Mouse (Mus musculus): ENCODE results near the gene Tmem88b.
"Not testable (repeated sequence)": the region's sequence is repeated elsewhere in the genome, so short reads cannot be mapped to it uniquely, and the experiment has no call there.

Gene Tmem88b

GRCm38 (mm10) chr4:155785819-155786218, at the start of gene Tmem88b:
Gene Tmem88b, minus strand, starts transcription at chr4:155785874.
- DNase-seq, result no peak

- DNase-seq, result peak; percentile 57 to 66
Observed at GRCm38 (mm10) chr4:155833836-155834235, 48.2 kb upstream of the Tmem88b start.

GRCm38 (mm10) chr4:155833234-155833633, 47.6 kb upstream of the Tmem88b start:
- no peak for DNase-seq

GRCm38 (mm10) chr4:155832321-155832720, 46.6 kb upstream of the Tmem88b start:
- DNase-seq, result no peak

- DNase-seq, result peak in 1 of 2 experiments; percentile 36
Observed at GRCm38 (mm10) chr4:155831831-155832230, 46.2 kb upstream of the Tmem88b start.

- peak; percentile 96 for DNase-seq
Observed at GRCm38 (mm10) chr4:155831205-155831766, 45.6 kb upstream of the Tmem88b start, which contains the start of gene Aurkaip1. Gene Aurkaip1, plus strand, starts transcription at chr4:155831272.

GRCm38 (mm10) chr4:155830596-155830995, 44.9 kb upstream of the Tmem88b start:
- no peak for DNase-seq

- DNase-seq, result no peak
Observed at GRCm38 (mm10) chr4:155829866-155830265, 44.2 kb upstream of the Tmem88b start.

- DNase-seq, result no peak
Observed at GRCm38 (mm10) chr4:155823443-155823842, 37.8 kb upstream of the Tmem88b start.

- DNase-seq, result no peak
Observed at GRCm38 (mm10) chr4:155821025-155821424, 35.4 kb upstream of the Tmem88b start.

- no peak for DNase-seq
Observed at GRCm38 (mm10) chr4:155817533-155817932, 31.9 kb upstream of the Tmem88b start.

GRCm38 (mm10) chr4:155812665-155813181, 27.0 kb upstream of the Tmem88b start:
- DNase-seq, result no peak

GRCm38 (mm10) chr4:155811929-155812664, 26.4 kb upstream of the Tmem88b start, which contains the start of gene Ccnl2:
Gene Ccnl2, plus strand, starts transcription at chr4:155812489.
- DNase-seq, result peak; percentile 91 to 93

GRCm38 (mm10) chr4:155807841-155808240, 22.2 kb upstream of the Tmem88b start:
- no peak for DNase-seq

- DNase-seq, result peak; percentile 93 to 98
Observed at GRCm38 (mm10) chr4:155803340-155804041, 17.8 kb upstream of the Tmem88b start.

GRCm38 (mm10) chr4:155802741-155803339, 17.2 kb upstream of the Tmem88b start, which contains the start of gene Mrpl20:
Gene Mrpl20, plus strand, starts transcription at chr4:155802878.
- DNase-seq, result no peak

- no peak for DNase-seq
Observed at GRCm38 (mm10) chr4:155802075-155802474, 16.4 kb upstream of the Tmem88b start.

- no peak for DNase-seq
Observed at GRCm38 (mm10) chr4:155793730-155794129, 8.1 kb upstream of the Tmem88b start.

- DNase-seq, result no peak
Observed at GRCm38 (mm10) chr4:155791240-155791933, 5.7 kb upstream of the Tmem88b start.

GRCm38 (mm10) chr4:155790650-155791161, 5.0 kb upstream of the Tmem88b start:
- DNase-seq, result no peak

GRCm38 (mm10) chr4:155790021-155790489, 4.4 kb upstream of the Tmem88b start, which contains the start of gene Ankrd65:
Gene Ankrd65, plus strand, starts transcription at chr4:155790439.
- DNase-seq, result no peak

- not testable (repeated sequence) for DNase-seq
Observed at GRCm38 (mm10) chr4:155788833-155789232, 3.2 kb upstream of the Tmem88b start.

Data from cerebellum, adult 18-20 months (tissue).